ENCODE assay signal across 8 mouse cellular contexts in the genomic region with DNA sequence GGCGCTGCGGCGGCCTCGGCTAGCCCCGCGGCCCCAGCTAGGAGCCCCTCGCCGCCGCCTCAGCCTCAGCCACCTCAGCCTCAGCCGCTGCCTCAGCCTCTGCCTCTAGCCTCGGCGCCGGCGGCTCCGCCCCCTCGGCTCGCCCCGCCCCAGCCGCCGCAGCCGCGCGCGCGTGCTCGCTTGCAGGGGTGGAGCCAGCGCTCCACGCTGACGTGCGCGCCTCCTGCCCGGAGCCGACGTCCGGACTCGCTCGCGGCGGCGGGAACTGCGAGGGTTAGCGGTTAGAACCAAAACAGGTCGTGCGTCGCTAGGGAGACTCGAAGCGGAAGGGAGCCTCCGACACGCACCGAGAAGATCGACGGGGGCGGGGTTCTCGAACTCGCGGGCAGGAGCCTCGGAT. TPM values are rescaled to one million over a fixed set of nuclear protein-coding genes. Genes with fewer than 3 reads are reported as not detected.
DNase-seq lines count a peak whose midpoint lies in the region; ATAC-seq lines count a peak whose summit lies in the region.

Gene Adarb1 (minus strand): TSS at position 133 of the 400 bp plus-strand sequence.

- peak; percentile 96 for DNase-seq in adrenal gland, adult 2 months
- DNase-seq in embryo, embryonic 11 days = peak; percentile 96
- peak; percentile 91 for DNase-seq in gastrocnemius, postnatal 25 days
- peak; percentile 77 to 88 for DNase-seq in left cerebral cortex, adult 9 months (ENCODE audit: low spot score in 2 of 2)
- DNase-seq in right cerebral cortex, adult 2 months (ENCODE audit: low spot score in 2 of 2) = peak; percentile 85 to 86
- DNase-seq in urinary bladder, postnatal 10 days (ENCODE audit: low spot score) = peak; percentile 62

- H3K36me3 ChIP-seq in megakaryocyte, embryonic 14.5 days (replicated peaks; ENCODE audit: low read length) = no peaks in the 10 kb centered on the region

- 0 out of 2 replicates have a peak, but pooled peaks cover 2% of the 10 kb centered on the region for H3K9me3 ChIP-seq in megakaryocyte, embryonic 14.5 days

- peak; percentile 92 for ATAC-seq in inflammation-experienced regulatory T-cells, adult 6 months

- peaks cover 23% of the 10 kb centered on the region for H3K27me3 ChIP-seq in megakaryocyte, embryonic 14.5 days (replicated peaks)

- H3K4me3 ChIP-seq in megakaryocyte, embryonic 14.5 days (replicated peaks) = peak within 1 kb of the TSS; percentile 95

- peaks cover 50% of the 10 kb centered on the region for H3K4me1 ChIP-seq in megakaryocyte, embryonic 14.5 days

RNA-seq across cellular contexts. Expression of gene Adarb1, which starts in this region (rescaled TPM):
- 10 to 100 TPM; 14.4 to 23.5 TPM for total RNA-seq in adrenal gland, adult 2 months (2021)
- 11.3 and 13.5 TPM in 2 replicates for polyA plus RNA-seq in adrenal gland, adult 2 months (2012; rRNA removed)
- total RNA-seq in gastrocnemius, postnatal 25 days (2021) = 1 to 10 TPM; 7.1 to 9.3 TPM
- under 1 TPM; 0.55 to 0.74 (median 0.63) TPM for polyA plus RNA-seq in inflammation-experienced regulatory T-cells, adult 6 months (2017; shearing (Covaris generic))
- 0.65 and 1.6 TPM in 2 replicates for polyA plus RNA-seq in megakaryocyte, embryonic 14.5 days (2012; ENCODE audit: insufficient read depth, low replicate concordance)

Comparison
In these comparisons a context has a peak if more than half of its experiments do, and no peak if none do; other contexts are left out.
1. Peak in every context shown above with its lines: DNase-seq, ATAC-seq and H3K4me3 ChIP-seq.
2. Peak in ATAC-seq in inflammation-experienced regulatory T-cells, adult 6 months; RNA of the gene not detected or under 1 TPM.